Mouse (Mus musculus) heart, postnatal 0 days (tissue): ENCODE data around the gene Tmem252.

Experiments
- CTCF ChIP-seq: IDR thresholded peaks from 2 replicates; pipeline ENCODE4 v1.5.1; 2016; ENCODE audit warnings: antibody characterized with exemption, control low read depth, low read depth
- EP300 ChIP-seq: IDR thresholded peaks from 2 replicates; pipeline ENCODE4 v1.6.1; 2016; ENCODE audit warnings: antibody characterized with exemption, low read depth

- no peak for TF ChIP-seq CTCF
- TF ChIP-seq EP300, result no peak
Measured at GRCm38 (mm10) chr19:24644971-24645370, 28.8 kb upstream of the Tmem252 start.
